Mouse (Mus musculus) midbrain, embryonic 14.5 days (tissue): Measurements from ENCODE around the gene Gm7271. TPM values are rescaled to one million over a fixed set of nuclear protein-coding genes. Genes with fewer than 3 reads are reported as not detected.

ENCODE experiments used
- ATAC-seq: fragments of 200-750 bp; cut with Nextera tagmentation; 2 replicates; pipeline ENCODE4 v1.8.0; 2017; ENCODE audit warnings: moderate number of reproducible peaks, moderate library complexity; ENCODE audit not compliant: low FRiP score, low TSS enrichment
- DNase-seq: peaks from one replicate; pipeline ENCODE4 v3.0.0-alpha.2; 2015
- H3K27ac ChIP-seq: fragments of 300-500 bp; sonication (generic); replicated peaks from 2 replicates; pipeline ENCODE4 v1.5.1; 2014; ENCODE audit warnings: mild to moderate bottlenecking, low read depth, low read length, moderate library complexity
- H3K27me3 ChIP-seq: fragments of 300-500 bp; sonication (generic); 2 replicates; pipeline ENCODE4 v1.6.1; 2014; ENCODE audit warnings: low read length, control low read depth, mixed read lengths; ENCODE audit not compliant: control insufficient read depth, insufficient read depth
- H3K36me3 ChIP-seq: fragments of 300-500 bp; sonication (generic); 2 replicates; pipeline ENCODE4 v1.6.1; 2014; ENCODE audit warnings: low read length, control low read depth; ENCODE audit not compliant: control insufficient read depth, insufficient read depth
- H3K4me1 ChIP-seq: fragments of 300-500 bp; sonication (generic); 2 replicates; pipeline ENCODE4 v1.6.1; 2014; ENCODE audit warnings: mild to moderate bottlenecking, antibody characterized with exemption, low read length, control low read depth; ENCODE audit not compliant: control insufficient read depth, insufficient read depth
- H3K4me2 ChIP-seq: fragments of 300-500 bp; sonication (generic); 2 replicates; pipeline ENCODE4 v1.6.1; 2014; ENCODE audit warnings: mild to moderate bottlenecking, low read length, moderate library complexity
- H3K4me3 ChIP-seq: fragments of 300-500 bp; sonication (generic); replicated peaks from 2 replicates; pipeline ENCODE4 v1.5.1; 2014; ENCODE audit warnings: low read depth, low read length
- H3K9ac ChIP-seq: fragments of 300-500 bp; sonication (generic); replicated peaks from 2 replicates; pipeline ENCODE4 v1.6.1; 2014; ENCODE audit warnings: mild to moderate bottlenecking, low read length, moderate library complexity
- H3K9me3 ChIP-seq: fragments of 300-500 bp; sonication (generic); 2 replicates; pipeline ENCODE4 v1.6.1; 2016; ENCODE audit warnings: low read length, control low read depth, mixed read lengths; ENCODE audit not compliant: control insufficient read depth
- WGBS: fragments of 180-500 bp; shearing (Covaris S2); extraction: QIAGEN DNeasy Blood & Tissue Kit; methylation state at CpG from one replicate; pipeline ENCODE4 v1.1.7; 2014; 5-methylcytosine and 5-hydroxymethylcytosine counted together
- polyA plus RNA-seq: library from polyadenylated mRNA; unstranded; fragments of >200 nt; fragmentation: Nextera tagmentation; extraction: Ambion mirVana; gene quantifications from 2 replicates; pipeline ENCODE4 v1.2.1, GENCODE M21; 2014

The Gm7271 gene
- polyA plus RNA-seq, 1 experiment from 2014 or later = 0.36 TPM

DNA sequence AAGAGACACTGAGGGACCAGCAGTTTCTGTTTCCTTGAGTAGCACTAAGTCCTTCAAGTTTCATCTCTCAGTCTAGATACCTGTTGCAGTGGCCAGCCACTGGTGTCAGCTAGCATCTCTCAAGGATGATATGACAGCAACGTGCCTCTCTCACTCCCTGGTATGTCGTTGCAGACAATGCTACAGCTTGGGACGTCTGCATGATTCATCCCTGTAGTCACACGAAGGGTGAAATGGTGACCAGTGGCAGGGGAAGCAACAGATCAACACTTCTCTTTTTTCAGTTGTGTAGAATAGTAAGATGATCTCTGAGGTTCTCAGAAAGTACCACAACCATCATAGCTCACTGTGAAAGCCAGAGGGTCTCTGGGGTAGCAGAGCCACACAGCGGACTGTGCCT, 40.8 kb downstream of the Gm7271 start:
- no peak for ATAC-seq
- H3K4me2 ChIP-seq = no peak overlapping the region
- 77% methylated on average over 5 of the region's 5 CpGs for WGBS
- no peaks in the 10 kb centered on the region for H3K9me3 ChIP-seq
- H3K4me1 ChIP-seq = no peaks in the 10 kb centered on the region
- no peaks in the 10 kb centered on the region for H3K36me3 ChIP-seq
- H3K27me3 ChIP-seq = no peaks in the 10 kb centered on the region
- H3K27ac ChIP-seq = no peak overlapping the region
- no peak overlapping the region for H3K4me3 ChIP-seq
- DNase-seq = no peak
- no peak overlapping the region for H3K9ac ChIP-seq

DNA sequence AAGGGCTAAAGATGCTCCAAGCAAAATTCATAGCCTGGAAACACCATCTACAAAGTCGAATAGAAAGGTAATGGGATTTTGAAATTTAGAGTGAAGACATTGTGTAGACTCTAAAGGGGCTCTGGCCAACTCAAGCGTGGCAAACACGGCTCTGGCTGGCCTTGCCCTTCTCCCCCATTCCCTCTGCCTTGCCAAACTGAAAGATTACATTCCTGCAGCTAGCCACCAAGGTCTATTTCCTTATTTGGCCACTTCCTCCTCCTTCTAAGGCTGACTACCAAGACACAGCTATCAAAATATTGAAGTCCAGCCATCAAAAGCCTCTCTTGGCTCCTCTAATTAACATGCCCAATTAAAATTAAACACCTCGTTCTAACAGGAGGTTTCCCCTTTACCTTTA, 41.2 kb downstream of the Gm7271 start:
- Histone ChIP-seq H3K27me3 (no peaks in the 10 kb centered on the region), H3K4me2 (no peak overlapping the region), H3K27ac (no peak overlapping the region), H3K9me3 (no peaks in the 10 kb centered on the region), H3K4me3 (no peak overlapping the region), H3K36me3 (no peaks in the 10 kb centered on the region), H3K9ac (no peak overlapping the region), H3K4me1 (peaks cover 4% of the 10 kb centered on the region)
- DNase-seq = no peak
- WGBS = 62% methylated on average over 4 of the region's 4 CpGs
- ATAC-seq = no peak

DNA sequence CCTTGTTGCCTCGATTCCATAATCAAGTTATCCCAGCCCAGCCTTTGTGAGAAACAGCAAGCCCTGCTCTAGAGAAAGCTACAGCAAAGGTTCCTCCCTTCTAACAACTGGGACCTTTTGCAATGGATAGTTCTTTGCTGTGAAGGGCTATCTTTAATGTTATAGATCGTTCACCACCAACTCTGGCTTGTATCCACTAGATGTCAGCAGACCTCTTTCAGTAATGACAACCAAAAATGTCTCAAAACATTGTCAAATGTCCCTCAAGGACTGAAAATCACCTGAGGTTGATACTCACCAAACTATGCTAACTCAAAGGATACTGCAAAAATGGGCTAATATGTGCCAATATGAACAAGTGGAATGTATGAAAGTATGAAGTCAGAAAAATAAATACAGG, 42.0 kb downstream of the Gm7271 start:
- 49% methylated on average over 2 of the region's 2 CpGs for WGBS
- Histone ChIP-seq H3K4me3 (no peak overlapping the region), H3K36me3 (no peaks in the 10 kb centered on the region), H3K4me2 (no peak overlapping the region), H3K9ac (no peak overlapping the region), H3K27ac (no peak overlapping the region), H3K27me3 (no peaks in the 10 kb centered on the region), H3K9me3 (no peaks in the 10 kb centered on the region), H3K4me1 (peaks cover 11% of the 10 kb centered on the region)
- ATAC-seq = no peak
- DNase-seq = peak; percentile 4

DNA sequence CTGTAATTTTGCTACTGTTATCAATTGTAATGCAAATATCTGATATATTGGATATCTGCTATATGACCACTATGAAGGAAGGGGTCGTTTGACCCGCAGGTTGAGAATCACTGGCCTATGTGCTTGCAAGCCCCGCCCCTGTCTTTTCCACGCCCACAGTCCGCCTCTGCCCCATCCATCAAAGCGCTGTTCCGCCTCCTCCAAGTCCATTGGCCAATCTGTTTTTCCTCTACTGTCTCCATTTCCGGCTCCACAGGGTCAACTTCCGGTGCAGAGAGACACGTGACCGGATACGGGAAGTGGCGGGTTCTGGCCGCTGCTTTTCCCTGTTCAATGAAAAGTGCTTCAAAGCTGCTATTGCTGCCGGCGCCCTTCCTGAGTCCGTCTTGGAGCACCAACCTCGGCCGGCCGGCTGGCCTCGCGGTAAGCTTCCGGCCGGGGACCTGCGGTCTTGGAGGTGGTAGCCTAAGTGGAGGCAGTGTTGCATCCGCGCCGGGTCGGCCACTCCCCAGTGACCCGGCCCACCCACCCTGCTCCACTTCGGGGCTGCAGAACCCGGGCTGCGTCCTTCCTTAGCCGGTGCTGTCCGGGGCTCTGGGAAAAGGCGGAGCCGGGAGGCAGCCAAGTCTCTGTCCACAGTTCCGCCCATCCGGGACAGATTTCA, 45.3 kb downstream of the Gm7271 start, which contains the start of gene Exoc1:
Gene Exoc1 (plus strand): TSS at position 272 of the 664 bp plus-strand sequence.
- Histone ChIP-seq H3K27ac (peak within 1 kb of the TSS; percentile 77), H3K27me3 (no peaks in the 10 kb centered on the region), H3K4me2 (peak within 1 kb of the TSS; percentile 93), H3K4me1 (peaks cover 11% of the 10 kb centered on the region), H3K9me3 (no peaks in the 10 kb centered on the region), H3K9ac (peak within 1 kb of the TSS; percentile 79), H3K4me3 (peak within 1 kb of the TSS; percentile 99), H3K36me3 (peaks cover 9% of the 10 kb centered on the region; the same call in 1 of the 2 replicates)
- ATAC-seq (peak; percentile 100), DNase-seq (peak; percentile 97)
- under 1% methylated on average over 39 of the region's 39 CpGs for WGBS

DNA sequence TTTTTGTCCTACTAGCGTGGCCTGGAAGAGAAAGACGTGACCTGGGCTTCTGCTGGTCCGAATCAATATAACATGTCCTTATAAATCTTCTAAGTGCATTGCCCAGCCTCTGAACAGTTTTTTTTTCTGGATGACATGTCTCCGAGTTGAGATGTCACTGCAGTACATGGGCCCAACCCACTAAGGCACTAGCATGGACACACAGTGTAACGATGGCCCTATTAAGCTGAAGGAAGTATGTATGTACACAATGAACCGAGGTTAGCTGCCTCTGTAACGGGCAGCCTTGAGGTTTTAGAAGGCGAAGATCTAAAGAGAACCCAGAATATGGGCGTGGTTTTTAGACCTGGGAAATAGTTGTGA, 45.8 kb downstream of the Gm7271 start:
- Histone ChIP-seq H3K9ac (peak overlapping the region; percentile 79), H3K9me3 (no peaks in the 10 kb centered on the region), H3K27me3 (no peaks in the 10 kb centered on the region), H3K27ac (peak overlapping the region; percentile 77), H3K4me3 (peak overlapping the region; percentile 99), H3K4me1 (peaks cover 11% of the 10 kb centered on the region), H3K4me2 (peak overlapping the region; percentile 93), H3K36me3 (peaks cover 9% of the 10 kb centered on the region; the same call in 1 of the 2 replicates)
- DNase-seq (no peak), ATAC-seq (no peak)
- WGBS = 12% methylated on average over 9 of the region's 9 CpGs

DNA sequence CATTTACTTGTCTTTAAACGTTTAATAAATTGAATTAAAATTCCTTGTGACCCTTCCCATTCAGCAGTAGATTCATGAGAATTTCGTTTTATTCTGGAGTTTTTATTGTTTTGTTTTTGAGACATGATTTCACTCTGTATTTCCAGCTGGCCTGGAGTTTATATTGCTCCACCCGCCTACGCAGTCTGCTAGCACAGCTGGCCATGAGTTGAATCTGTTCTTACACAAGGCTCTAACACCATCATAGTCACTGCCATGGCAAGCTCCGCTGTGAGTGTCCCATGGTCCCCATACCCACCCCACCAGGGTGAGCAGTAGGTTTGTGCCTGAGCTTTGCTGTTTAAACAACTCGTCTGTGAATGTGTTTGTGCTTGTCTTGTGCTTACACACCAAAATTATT, 49.3 kb downstream of the Gm7271 start:
- ATAC-seq (no peak), DNase-seq (no peak)
- Histone ChIP-seq H3K9me3 (no peaks in the 10 kb centered on the region), H3K27ac (no peak overlapping the region), H3K9ac (no peak overlapping the region), H3K4me3 (no peak overlapping the region), H3K36me3 (peaks cover 38% of the 10 kb centered on the region), H3K27me3 (no peaks in the 10 kb centered on the region), H3K4me1 (peaks cover 11% of the 10 kb centered on the region), H3K4me2 (no peak overlapping the region)
- 88% methylated on average over 6 of the region's 6 CpGs for WGBS

DNA sequence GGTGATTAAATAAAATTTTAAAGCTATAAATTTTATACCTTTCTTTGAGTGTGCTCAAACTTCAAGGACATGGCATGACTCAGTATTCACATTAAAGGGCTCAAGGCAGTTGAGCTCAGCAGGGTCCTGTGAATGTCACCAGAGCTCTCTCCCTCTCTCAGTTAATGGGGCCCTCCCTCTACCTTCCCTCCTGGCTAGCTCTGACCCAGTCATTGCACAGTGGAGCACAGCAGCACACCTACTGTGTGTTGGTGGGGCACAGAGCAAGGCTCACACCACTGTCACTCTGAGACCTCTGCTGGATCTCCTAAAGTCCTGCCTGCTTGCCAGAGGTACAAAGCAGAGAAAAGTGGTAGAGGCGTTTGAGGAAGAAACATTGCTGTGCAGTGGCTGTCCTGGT, 52.4 kb downstream of the Gm7271 start:
- H3K9me3 ChIP-seq = no peaks in the 10 kb centered on the region
- H3K4me1 ChIP-seq = no peaks in the 10 kb centered on the region
- DNase-seq (no peak), ATAC-seq (no peak)
- no peak overlapping the region for H3K4me3 ChIP-seq
- H3K36me3 ChIP-seq = peaks cover 55% of the 10 kb centered on the region
- no peak overlapping the region for H3K9ac ChIP-seq
- whole genome bisulfite sequencing = 77% methylated on average over 1 of the region's 1 CpGs
- H3K4me2 ChIP-seq = no peak overlapping the region
- H3K27me3 ChIP-seq = no peaks in the 10 kb centered on the region
- no peak overlapping the region for H3K27ac ChIP-seq

DNA sequence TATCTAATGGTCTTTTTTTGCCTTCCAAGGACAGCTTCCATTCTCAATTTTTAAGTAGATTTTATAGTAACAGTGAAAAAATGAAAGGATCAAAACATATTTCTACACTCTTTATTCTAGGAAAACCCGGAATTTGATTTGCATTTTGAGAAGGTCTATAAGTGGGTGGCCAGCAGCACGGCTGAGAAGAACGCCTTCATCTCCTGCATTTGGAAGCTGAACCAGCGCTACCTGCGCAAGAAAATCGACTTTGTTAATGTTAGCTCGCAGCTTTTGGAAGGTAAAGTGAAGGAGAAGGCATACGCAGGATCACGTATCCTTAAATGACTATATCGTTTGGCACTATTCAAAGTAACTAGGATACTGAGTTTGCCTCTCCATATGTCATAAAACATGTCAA, 53.7 kb downstream of the Gm7271 start:
- H3K9me3 ChIP-seq = no peaks in the 10 kb centered on the region
- H3K27me3 ChIP-seq = no peaks in the 10 kb centered on the region
- H3K9ac ChIP-seq = no peak overlapping the region
- DNase-seq (no peak), ATAC-seq (no peak)
- H3K4me2 ChIP-seq = no peak overlapping the region
- no peak overlapping the region for H3K27ac ChIP-seq
- H3K4me1 ChIP-seq = no peaks in the 10 kb centered on the region
- no peak overlapping the region for H3K4me3 ChIP-seq
- H3K36me3 ChIP-seq = peaks cover 66% of the 10 kb centered on the region
- WGBS = 95% methylated on average over 10 of the region's 10 CpGs

DNA sequence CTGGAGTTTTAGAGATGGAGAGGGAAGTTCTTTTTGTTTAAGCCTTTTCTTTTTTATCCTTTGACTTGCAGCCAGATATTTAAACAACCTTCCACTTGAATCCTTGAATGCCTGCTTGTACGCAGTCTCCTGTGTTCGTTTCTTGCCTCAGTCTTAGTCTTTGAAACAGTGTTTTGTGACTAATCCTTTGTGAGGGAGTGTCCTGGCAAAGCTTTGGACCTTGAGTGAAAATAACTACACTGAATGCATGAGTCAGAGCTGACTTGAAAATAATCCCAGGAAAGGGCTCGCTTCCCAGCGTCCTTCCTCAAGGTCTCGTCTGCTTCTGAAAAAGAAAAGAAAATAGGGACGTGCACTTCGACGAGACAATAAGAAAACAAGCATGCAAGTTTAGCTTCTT, 56.3 kb downstream of the Gm7271 start:
- peaks cover 80% of the 10 kb centered on the region for H3K36me3 ChIP-seq
- no peak overlapping the region for H3K4me3 ChIP-seq
- H3K4me1 ChIP-seq = no peaks in the 10 kb centered on the region
- no peak overlapping the region for H3K9ac ChIP-seq
- H3K9me3 ChIP-seq = no peaks in the 10 kb centered on the region
- no peak overlapping the region for H3K4me2 ChIP-seq
- no peak for ATAC-seq
- no peak overlapping the region for H3K27ac ChIP-seq
- no peaks in the 10 kb centered on the region for H3K27me3 ChIP-seq
- peak; percentile 21 for DNase-seq
- 68% methylated on average over 8 of the region's 8 CpGs for WGBS
